Mouse (Mus musculus) thymus, adult 2 months (tissue): ENCODE data around the gene Ctsw.

ENCODE experiments used
- CTCF ChIP-seq: fragments of 200-500 bp; IDR thresholded peaks from 2 replicates; pipeline ENCODE4 v1.5.1; 2012; ENCODE audit warnings: mild to moderate bottlenecking, control low read depth, low read length, moderate library complexity, borderline replicate concordance; ENCODE audit not compliant: control insufficient read depth, poor library complexity, insufficient read depth; ENCODE audit errors: extremely low read depth
- POLR2A ChIP-seq: fragments of 200-500 bp; IDR thresholded peaks from 2 replicates; pipeline ENCODE4 v1.6.1; 2012; ENCODE audit warnings: mild to moderate bottlenecking, low read length, control low read depth, moderate library complexity; ENCODE audit not compliant: control insufficient read depth, poor library complexity, insufficient read depth; ENCODE audit errors: extremely low read depth

- TF ChIP-seq CTCF (no peak), POLR2A (no peak)
Observed at GRCm38 (mm10) chr19:5444371-5444908, 23.9 kb downstream of the Ctsw start.
